Mouse (Mus musculus) liver, embryonic 16.5 days (tissue): ENCODE results near the gene Arl10. TPM values are rescaled to one million over a fixed set of nuclear protein-coding genes. Genes with fewer than 3 reads are reported as not detected.

Experiments
- ATAC-seq: fragments of 200-750 bp; cut with Nextera tagmentation; 2 replicates; pipeline ENCODE4 v1.8.0; 2017; ENCODE audit warnings: low read depth, mild to moderate bottlenecking, moderate number of reproducible peaks, moderate library complexity
- H3K27ac ChIP-seq: fragments of 300-500 bp; sonication (generic); 2 replicates; pipeline ENCODE4 v1.5.1; 2014; ENCODE audit warnings: mild to moderate bottlenecking, low read length
- H3K27me3 ChIP-seq: fragments of 300-500 bp; sonication (generic); 2 replicates; pipeline ENCODE4 v1.6.1; 2014; ENCODE audit warnings: low read depth, low read length, mixed read lengths; ENCODE audit not compliant: control insufficient read depth, insufficient read depth
- H3K36me3 ChIP-seq: fragments of 300-500 bp; sonication (generic); 2 replicates; pipeline ENCODE4 v1.6.1; 2014; ENCODE audit warnings: mild to moderate bottlenecking; ENCODE audit not compliant: control insufficient read depth, insufficient read depth
- H3K4me1 ChIP-seq: fragments of 300-500 bp; sonication (generic); 2 replicates; pipeline ENCODE4 v1.6.1; 2014; ENCODE audit warnings: low read depth, low read length, mixed read lengths; ENCODE audit not compliant: control insufficient read depth
- H3K4me2 ChIP-seq: fragments of 300-500 bp; sonication (generic); 2 replicates; pipeline ENCODE4 v1.6.1; 2014; ENCODE audit warnings: low read depth, low read length, mixed read lengths
- H3K4me3 ChIP-seq: fragments of 300-500 bp; sonication (generic); 2 replicates; pipeline ENCODE4 v1.5.1; 2014; ENCODE audit warnings: low read depth, mild to moderate bottlenecking, low read length
- H3K9ac ChIP-seq: fragments of 300-500 bp; sonication (generic); 2 replicates; pipeline ENCODE4 v1.6.1; 2014; ENCODE audit warnings: low read depth, low read length
- H3K9me3 ChIP-seq: fragments of 300-500 bp; sonication (generic); replicated peaks from 2 replicates; pipeline ENCODE4 v1.6.1; 2016; ENCODE audit warnings: low read length; ENCODE audit not compliant: control insufficient read depth
- WGBS: fragments of 180-500 bp; shearing (Covaris S2); extraction: QIAGEN DNeasy Blood & Tissue Kit; methylation state at CpG from one replicate; pipeline ENCODE4 v1.1.7; 2014; ENCODE audit not compliant: insufficient replicate concordance; 5-methylcytosine and 5-hydroxymethylcytosine counted together
- microRNA-seq: library from miRNA; unstranded; fragments of <30 nt; microRNA quantifications from one replicate; pipeline ENCODE4, GENCODE M21; 2016
- polyA plus RNA-seq: library from polyadenylated mRNA; unstranded; fragments of >200 nt; fragmentation: Nextera tagmentation; extraction: Ambion mirVana; gene quantifications from 2 replicates; pipeline ENCODE4 v1.2.1, GENCODE M21; 2015

Gene Arl10
- polyA plus RNA-seq, 1 experiment from 2014 or later: 8.4 TPM

- Histone ChIP-seq H3K27ac (no peak overlapping the region), H3K4me3 (no peak overlapping the region), H3K4me1 (peaks cover 9% of the 10 kb centered on the region), H3K9me3 (no peaks in the 10 kb centered on the region), H3K36me3 (no peaks in the 10 kb centered on the region), H3K9ac (no peak overlapping the region), H3K4me2 (no peak overlapping the region), H3K27me3 (no peaks in the 10 kb centered on the region; the same call in 1 of the 2 replicates)
- WGBS: 72% methylated on average over 8 of the region's 8 CpGs
- ATAC-seq: no peak
Observed at GRCm38 (mm10) chr13:54616307-54616706, 41.5 kb downstream of the Arl10 start.

GRCm38 (mm10) chr13:54616998-54617397 lies 42.2 kb downstream of the Arl10 start:
- H3K27me3 ChIP-seq: no peaks in the 10 kb centered on the region; the same call in 1 of the 2 replicates
- no peak for ATAC-seq
- WGBS: 60% methylated on average over 6 of the region's 6 CpGs
- H3K9ac ChIP-seq: no peak overlapping the region
- no peak overlapping the region for H3K27ac ChIP-seq
- H3K36me3 ChIP-seq: no peaks in the 10 kb centered on the region
- no peak overlapping the region for H3K4me2 ChIP-seq
- peaks cover 4% of the 10 kb centered on the region for H3K4me1 ChIP-seq
- no peak overlapping the region for H3K4me3 ChIP-seq
- H3K9me3 ChIP-seq: no peaks in the 10 kb centered on the region

- peak within 1 kb of the TSS; percentile 89 for H3K9ac ChIP-seq
- peak; percentile 100 for ATAC-seq
- H3K4me2 ChIP-seq: peak within 1 kb of the TSS; percentile 85
- H3K4me3 ChIP-seq: peak within 1 kb of the TSS; percentile 84
- H3K27ac ChIP-seq: peak within 1 kb of the TSS; percentile 75
- no peaks in the 10 kb centered on the region for H3K36me3 ChIP-seq
- WGBS: 9% methylated on average over 44 of the region's 44 CpGs
- H3K4me1 ChIP-seq: peaks cover 14% of the 10 kb centered on the region
- no peaks in the 10 kb centered on the region for H3K9me3 ChIP-seq
- H3K27me3 ChIP-seq: no peaks in the 10 kb centered on the region; the same call in 1 of the 2 replicates
Observed at GRCm38 (mm10) chr13:54621155-54621932, 46.5 kb downstream of the Arl10 start, which contains the start of gene Faf2. Gene Faf2 (plus strand): TSS chr13:54621784.

- WGBS: under 1% methylated on average over 27 of the region's 27 CpGs
- peak; percentile 37 for ATAC-seq
Observed at GRCm38 (mm10) chr13:54621960-54622521, 47.2 kb downstream of the Arl10 start.

GRCm38 (mm10) chr13:54629128-54629527 lies 54.3 kb downstream of the Arl10 start:
- no peak overlapping the region for H3K9ac ChIP-seq
- ATAC-seq: peak; percentile 81
- peaks cover 6% of the 10 kb centered on the region for H3K4me1 ChIP-seq
- no peaks in the 10 kb centered on the region for H3K36me3 ChIP-seq
- H3K4me3 ChIP-seq: no peak overlapping the region
- H3K4me2 ChIP-seq: no peak overlapping the region
- no peaks in the 10 kb centered on the region for H3K9me3 ChIP-seq
- 56% methylated on average over 4 of the region's 4 CpGs for WGBS
- peak overlapping the region; percentile 38; the same call in 1 of the 2 replicates for H3K27ac ChIP-seq
- no peaks in the 10 kb centered on the region for H3K27me3 ChIP-seq

More at GRCm38 (mm10) chr13:54621960-54622521, 47.2 kb downstream of the Arl10 start:
- Histone ChIP-seq H3K27me3 (no peaks in the 10 kb centered on the region; the same call in 1 of the 2 replicates), H3K4me1 (peaks cover 14% of the 10 kb centered on the region), H3K9ac (peak overlapping the region; percentile 89), H3K9me3 (no peaks in the 10 kb centered on the region), H3K4me2 (peak overlapping the region; percentile 85), H3K27ac (peak overlapping the region; percentile 75), H3K4me3 (peak overlapping the region; percentile 84), H3K36me3 (no peaks in the 10 kb centered on the region)

Small RNA genes within 50 kb of the gene (microRNA-seq; reads per million reads assigned to microRNA genes)
- not detected for gene Gm24195

Other genes with a start within 250 kb of the Arl10 start
- gene Cplx2, start 203.7 kb upstream of the Arl10 start, polyA plus RNA-seq: 0.61 and 0.70 TPM in 2 replicates
- 33.4 and 37.6 TPM in 2 replicates for gene Thoc3, start 106.2 kb upstream of the Arl10 start, polyA plus RNA-seq
- 1.5 TPM in 2 replicates for gene Simc1, start 71.2 kb upstream of the Arl10 start, polyA plus RNA-seq
- gene 4833439L19Rik, start 9.6 kb upstream of the Arl10 start, polyA plus RNA-seq: 47.7 and 50.2 TPM in 2 replicates
- 37.9 and 41.0 TPM in 2 replicates for gene Nop16, start 15.1 kb downstream of the Arl10 start, polyA plus RNA-seq
- 102 and 108 TPM in 2 replicates for gene Higd2a, start 15.2 kb downstream of the Arl10 start, polyA plus RNA-seq
- 30.8 and 33.2 TPM in 2 replicates for gene Cltb, start 36.3 kb downstream of the Arl10 start, polyA plus RNA-seq
- gene Faf2, start 46.8 kb downstream of the Arl10 start, polyA plus RNA-seq: 28.9 and 29.9 TPM in 2 replicates
- 24.6 and 27.8 TPM in 2 replicates for gene Rnf44, start 118.9 kb downstream of the Arl10 start, polyA plus RNA-seq
- gene Cdhr2, start 126.4 kb downstream of the Arl10 start, polyA plus RNA-seq: 23.4 and 26.1 TPM in 2 replicates
- gene Gprin1, start 174.9 kb downstream of the Arl10 start, polyA plus RNA-seq: 0.02 TPM in 1 of 2 replicates, not detected in the other
- not detected in 2 replicates for gene Sncb, start 191.6 kb downstream of the Arl10 start, polyA plus RNA-seq
- not detected in 2 replicates for gene Eif4e1b, start 209.0 kb downstream of the Arl10 start, polyA plus RNA-seq
- 1.4 and 1.6 TPM in 2 replicates for gene Tspan17, start 214.4 kb downstream of the Arl10 start, polyA plus RNA-seq